Mouse (Mus musculus) layer of hippocampus, adult 9-11 months (tissue): ENCODE results near the gene Cyp3a41b.
"Not testable (repeated sequence)": the region's sequence is repeated elsewhere in the genome, so short reads cannot be mapped to it uniquely, and the experiment has no call there.

Source experiments
- DNase-seq: peaks from one replicate; pipeline ENCODE4 v3.0.0; 2022

Gene Cyp3a41b

GRCm38 (mm10) chr5:145584630-145585029, at the start of gene Cyp3a41b:
Gene Cyp3a41b (minus strand): TSS chr5:145584730.
- not testable (repeated sequence) for DNase-seq

- DNase-seq: not testable (repeated sequence)
Observed at GRCm38 (mm10) chr5:145632286-145632685, 47.8 kb upstream of the Cyp3a41b start.

- DNase-seq: not testable (repeated sequence)
Observed at GRCm38 (mm10) chr5:145604891-145605290, 20.4 kb upstream of the Cyp3a41b start.

- DNase-seq: not testable (repeated sequence)
Observed at GRCm38 (mm10) chr5:145597851-145598250, 13.3 kb upstream of the Cyp3a41b start.

GRCm38 (mm10) chr5:145577321-145577720, 7.2 kb downstream of the Cyp3a41b start:
- not testable (repeated sequence) for DNase-seq

GRCm38 (mm10) chr5:145575660-145576059, 8.9 kb downstream of the Cyp3a41b start:
- not testable (repeated sequence) for DNase-seq

- DNase-seq: not testable (repeated sequence)
Observed at GRCm38 (mm10) chr5:145571922-145572321, 12.6 kb downstream of the Cyp3a41b start.
